Mouse (Mus musculus) monocyte, adult 5-6 weeks (primary cell): Measurements from ENCODE around the gene Nfasc. TPM values are rescaled to one million over a fixed set of nuclear protein-coding genes. Genes with fewer than 3 reads are reported as not detected.

Experiments used
- ATAC-seq: fragments of 153-309, 156-312 bp; replicated peaks from 2 replicates; pipeline ENCODE4 v1.8.0; 2017; ENCODE audit warnings: mild to moderate bottlenecking; ENCODE audit not compliant: low TSS enrichment, insufficient number of reproducible peaks, severe bottlenecking, poor library complexity, low FRiP score
- total RNA-seq: library from RNA; stranded (forward); fragments of 200-1000, 200-491, 200-594 nt; gene quantifications from 3 replicates; pipeline ENCODE4 v1.2.3, GENCODE M21; 2017

Nfasc gene
- total RNA-seq, 1 experiment from 2014 or later, result not detected

DNA sequence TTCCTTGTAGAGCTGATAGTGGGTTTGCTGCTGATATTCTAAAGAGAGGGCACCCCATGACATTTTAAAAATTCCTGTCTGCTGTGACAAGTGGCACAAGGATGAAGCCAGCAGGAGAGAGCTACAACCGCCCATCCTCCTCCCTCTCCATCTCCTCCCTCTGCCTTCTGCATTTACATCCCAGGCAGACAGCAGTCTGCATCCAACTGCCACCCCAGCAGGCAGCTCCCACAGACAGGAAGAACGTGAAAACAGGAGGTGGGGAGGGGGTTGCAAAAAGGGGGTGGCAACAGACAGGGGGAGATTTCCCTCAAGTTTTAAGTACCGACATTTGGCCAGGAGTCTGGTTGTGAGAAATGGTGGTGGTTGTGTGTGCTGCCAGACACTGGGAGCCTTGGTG is 82.0 kb downstream of the Nfasc start:
- no peak for ATAC-seq

DNA sequence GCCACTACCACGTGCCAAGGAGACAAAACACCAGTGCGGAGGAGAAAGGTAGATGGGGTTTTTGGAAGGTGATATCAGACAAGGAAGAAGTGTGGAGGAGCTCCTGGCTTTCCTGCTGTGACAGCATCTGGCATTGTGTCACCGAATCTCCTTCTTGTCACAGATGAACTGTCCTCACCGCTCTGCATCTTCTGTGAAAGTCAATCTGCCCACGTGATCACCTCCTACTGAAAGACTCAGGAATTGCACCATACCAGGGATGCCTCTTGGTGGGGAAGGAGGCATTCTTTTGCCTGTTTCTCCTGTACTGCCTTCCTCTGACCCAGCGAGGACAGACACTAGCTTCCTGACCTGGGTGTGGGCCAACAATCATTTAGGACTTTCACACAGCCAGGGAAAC is 86.0 kb downstream of the Nfasc start:
- ATAC-seq, result no peak

DNA sequence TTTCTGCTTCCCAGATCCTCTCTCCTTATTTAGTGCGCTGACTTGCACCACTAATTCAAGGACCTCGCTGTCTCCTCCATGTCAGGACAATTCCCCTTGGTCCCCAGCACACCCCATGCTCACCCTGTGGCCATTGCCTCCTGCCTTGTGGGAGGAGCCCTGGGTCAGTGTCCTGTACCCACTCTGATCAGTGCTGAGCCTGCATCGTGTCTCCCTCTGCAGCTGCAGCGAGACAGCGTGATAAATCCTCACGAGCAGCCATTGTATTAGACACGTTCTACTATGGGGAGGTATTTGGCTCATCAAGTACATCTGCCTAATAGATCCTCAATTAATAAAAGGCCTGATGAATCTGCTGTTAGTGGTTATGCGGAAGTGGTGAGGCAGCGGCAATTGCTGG is 86.8 kb downstream of the Nfasc start:
- ATAC-seq, result no peak; the same call in 1 of the 2 replicates

DNA sequence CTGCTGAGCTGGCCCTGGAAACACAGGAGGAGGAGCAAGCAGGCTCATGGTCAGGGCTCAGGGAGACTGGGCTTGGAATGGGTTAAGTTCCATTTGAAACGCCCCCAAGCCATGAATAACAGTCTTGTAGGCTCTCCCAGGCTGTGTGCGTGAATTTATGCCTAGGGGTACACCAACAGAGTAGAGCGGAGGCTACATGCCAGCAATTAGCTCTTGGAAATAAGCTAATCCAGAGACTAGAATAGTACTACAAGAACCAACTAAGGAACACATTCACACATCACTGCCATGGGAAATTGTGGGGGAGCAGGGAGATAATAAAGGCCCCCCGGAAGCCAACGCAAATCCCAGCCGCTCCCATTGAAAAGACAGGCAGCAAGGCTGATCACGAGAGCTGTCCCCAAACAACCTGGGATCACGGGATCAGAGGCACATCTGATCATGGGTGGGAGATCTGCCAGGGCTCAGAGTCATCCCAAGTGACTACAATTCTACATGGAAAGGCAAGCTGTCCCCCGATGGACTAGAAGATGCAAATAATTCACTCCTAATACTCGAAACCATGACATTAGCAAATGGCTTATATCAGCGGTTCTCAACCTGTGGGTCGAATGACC is 87.6 kb downstream of the Nfasc start:
- no peak for ATAC-seq

DNA sequence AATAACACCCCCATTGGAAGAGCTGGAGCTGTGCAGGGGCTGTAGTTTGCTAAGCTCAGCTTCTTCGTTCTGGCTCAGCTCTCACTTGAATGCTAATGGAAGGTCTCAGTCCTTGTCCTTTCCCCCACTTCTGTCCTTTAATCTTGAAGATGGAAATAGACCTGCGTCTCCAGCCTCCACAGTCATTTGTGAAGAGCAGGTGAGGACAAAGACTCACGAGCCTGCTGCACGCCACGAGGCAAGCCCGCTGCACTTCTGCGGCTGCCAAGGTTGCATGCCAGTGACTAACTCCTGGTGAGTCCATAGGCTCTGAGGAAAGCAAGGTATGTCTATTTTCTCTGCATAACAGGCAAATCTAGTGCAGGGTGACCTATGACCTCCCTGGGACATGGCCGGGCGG is 88.4 kb downstream of the Nfasc start:
- ATAC-seq, result no peak

DNA sequence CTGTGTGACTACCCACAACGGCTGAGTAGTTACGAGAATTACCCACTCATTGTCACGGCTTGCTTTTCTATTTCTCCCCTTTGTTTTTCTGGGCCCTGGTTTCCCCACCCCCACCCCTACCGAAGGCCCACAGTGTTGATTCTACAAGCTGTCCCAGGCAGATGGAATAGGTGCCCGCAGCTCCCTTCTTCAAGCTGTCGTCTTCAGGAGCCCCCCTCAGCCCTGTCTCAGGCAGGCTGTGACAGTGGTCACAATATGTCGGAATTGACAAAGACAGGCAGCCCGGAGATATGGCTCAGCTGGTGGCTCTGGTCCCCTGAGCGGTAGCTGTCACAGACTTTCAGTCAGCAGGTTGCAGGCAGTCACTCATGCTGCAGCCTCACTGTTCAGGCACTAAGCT is 90.9 kb downstream of the Nfasc start:
- no peak for ATAC-seq

DNA sequence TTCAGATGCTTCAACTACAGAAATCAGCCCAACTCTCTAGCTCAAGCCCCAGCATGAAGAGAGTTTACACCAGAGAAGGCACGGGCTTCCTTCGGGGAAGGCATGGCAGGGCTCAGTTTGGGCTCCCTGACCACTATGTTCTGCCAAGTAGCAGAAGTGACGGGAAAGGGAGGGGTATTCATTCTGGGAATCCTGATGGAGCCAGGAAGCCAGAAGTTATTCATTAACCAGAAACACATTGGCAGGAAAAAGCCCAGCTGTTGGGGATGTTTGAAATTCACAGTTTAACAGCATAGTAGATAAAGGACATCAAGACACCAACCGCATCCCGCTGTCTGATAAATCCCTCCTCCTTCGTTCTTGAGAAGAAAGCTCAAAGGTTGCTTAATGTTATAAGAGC is 93.6 kb downstream of the Nfasc start:
- ATAC-seq, result no peak

DNA sequence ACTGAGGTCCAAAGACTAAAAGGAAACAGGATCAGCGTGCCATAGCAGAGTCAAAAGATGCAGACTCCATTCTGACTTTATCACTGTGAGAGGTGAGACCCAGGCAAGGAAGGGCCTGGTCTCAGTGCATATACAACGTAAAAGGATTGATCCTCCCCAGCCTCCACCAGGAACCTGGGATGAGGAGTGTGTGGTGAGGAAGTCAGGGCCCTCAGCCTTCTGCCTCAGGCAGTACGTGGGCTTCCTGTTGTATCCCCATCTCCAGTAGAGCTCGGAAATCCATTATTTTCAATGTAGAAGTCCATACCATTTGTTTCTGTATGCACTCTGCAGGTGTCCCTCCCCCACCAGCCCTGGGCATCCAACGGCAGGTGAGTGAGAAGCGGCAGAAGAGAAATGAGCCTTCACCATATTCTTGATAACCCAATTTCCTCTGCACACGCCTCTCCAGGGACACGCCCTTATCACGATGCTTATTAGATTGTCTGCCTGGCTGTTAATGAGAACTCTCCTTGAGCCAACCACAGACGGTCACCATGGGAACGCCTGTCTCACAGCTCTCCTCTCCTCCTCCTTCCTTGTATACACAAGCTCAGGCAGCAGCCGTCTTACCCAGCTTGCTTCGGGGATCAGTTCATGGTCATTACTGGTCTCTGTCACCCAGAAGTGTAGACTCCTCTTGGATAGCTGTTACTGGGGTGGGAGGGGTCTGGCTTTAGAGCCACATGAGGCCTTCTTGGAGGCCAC is 100.4 kb downstream of the Nfasc start:
- ATAC-seq, result no peak

DNA sequence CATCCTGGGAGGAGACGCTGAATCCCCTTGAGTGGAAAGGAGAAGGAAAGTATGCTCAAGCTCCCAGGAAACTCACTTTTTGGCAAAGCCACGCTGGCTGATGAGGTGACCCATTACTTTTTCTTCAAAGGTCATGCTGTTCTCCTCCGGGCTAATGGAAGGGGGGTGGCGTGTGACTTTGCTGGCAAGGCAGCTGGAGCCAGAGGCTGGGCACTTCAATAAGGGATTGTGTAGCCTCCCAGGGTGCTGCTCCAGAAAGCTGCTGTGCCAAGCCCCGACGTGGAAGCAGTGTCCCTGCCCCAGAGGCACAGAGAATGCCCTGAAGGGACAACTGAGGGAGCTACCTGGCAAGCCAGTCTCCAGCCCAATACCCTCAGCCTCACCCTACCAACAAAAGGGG is 101.3 kb downstream of the Nfasc start:
- no peak for ATAC-seq

DNA sequence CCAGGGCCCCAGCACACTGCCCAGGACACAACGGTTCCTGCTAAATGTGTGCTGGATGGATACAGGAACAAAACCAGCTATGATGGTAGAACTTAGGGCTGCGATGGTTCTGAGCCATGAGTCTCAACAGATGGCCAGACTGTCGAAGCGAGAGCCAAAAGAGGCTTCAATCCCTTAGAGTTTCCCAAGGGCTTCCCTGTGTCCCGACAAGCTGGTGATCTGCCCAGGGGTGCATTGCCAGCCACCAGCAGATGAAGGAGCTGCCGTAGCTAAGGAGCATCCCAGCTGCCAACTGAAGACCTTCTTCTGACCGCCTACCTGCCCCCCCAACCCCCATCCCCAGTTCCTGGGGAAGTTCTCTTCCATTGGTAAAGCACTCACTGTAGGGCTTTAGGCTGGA is 104.3 kb downstream of the Nfasc start:
- no peak for ATAC-seq

DNA sequence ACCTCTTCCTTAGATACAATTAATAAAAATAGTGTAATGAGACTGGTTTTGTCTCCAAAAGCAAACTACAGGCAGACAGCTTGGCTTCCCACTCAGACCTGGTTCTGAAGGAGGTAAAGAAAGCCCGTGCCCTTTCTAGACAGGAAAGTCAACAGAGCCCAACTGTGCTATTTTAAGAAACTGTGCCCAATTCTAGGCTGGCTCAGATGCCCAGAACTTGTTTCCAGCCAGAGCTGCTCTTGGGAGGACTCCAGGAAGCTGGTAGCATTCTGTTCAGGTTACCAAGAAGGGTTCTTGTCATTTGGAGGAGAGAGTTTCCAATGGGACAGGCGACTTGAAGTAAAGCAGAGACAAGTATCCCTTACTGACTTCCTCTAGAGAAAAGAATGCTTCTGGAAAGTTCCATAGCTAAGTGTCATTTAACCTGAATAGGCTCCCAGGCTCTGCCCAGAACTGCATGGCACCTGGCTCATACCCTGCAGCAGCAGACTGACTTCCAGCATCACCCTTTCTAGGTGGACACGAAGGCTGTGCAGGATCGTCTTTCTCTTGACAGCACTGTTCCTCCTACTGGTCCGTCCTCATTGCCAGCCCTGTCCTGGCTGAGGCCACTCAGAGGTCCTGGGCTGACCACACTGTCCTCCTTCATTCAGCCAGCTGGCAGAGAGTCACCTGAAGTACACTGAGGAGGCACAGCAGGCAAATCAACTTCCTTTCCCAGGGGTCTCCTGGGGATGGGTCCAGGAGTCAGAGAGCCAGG is 111.8 kb downstream of the Nfasc start:
- ATAC-seq, result no peak

DNA sequence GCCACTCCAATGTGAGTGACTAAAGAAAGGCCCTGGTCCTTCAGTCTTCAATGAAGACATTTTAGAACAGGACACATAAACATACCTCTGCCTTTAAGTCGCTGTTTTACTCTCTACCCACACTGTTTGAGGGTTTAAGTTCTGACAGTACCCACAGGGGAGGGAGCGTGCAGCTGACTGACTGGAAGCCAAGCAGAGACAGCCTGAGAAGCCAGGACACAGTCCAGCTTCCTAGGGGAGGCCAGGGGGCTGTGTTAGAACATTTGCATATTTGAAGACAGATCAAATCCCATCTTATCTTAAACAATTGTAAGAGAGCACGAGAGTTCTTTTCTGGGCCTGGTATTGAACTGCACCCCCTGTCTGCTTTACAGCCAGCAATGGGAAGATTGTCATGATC is 113.0 kb downstream of the Nfasc start:
- ATAC-seq, result no peak

DNA sequence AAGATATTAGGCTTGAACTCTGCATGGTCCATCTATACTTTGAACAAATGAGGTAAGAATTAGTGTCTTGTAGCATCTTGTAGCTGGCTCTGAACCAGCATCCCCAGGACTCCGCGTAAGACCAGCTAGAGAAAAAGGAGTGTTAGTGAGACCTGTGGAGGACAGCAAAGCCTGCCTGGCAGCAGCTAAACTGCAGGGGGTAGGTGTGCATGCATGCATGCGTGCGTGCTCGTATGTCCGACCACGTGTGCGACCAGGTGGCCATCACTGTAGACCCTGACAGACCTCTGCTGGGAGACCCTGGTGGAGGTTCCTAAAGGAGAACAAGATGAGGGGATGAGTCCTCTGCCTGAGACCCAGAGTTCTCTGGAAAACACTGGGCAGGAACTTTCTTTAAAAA is 113.4 kb downstream of the Nfasc start:
- no peak for ATAC-seq

DNA sequence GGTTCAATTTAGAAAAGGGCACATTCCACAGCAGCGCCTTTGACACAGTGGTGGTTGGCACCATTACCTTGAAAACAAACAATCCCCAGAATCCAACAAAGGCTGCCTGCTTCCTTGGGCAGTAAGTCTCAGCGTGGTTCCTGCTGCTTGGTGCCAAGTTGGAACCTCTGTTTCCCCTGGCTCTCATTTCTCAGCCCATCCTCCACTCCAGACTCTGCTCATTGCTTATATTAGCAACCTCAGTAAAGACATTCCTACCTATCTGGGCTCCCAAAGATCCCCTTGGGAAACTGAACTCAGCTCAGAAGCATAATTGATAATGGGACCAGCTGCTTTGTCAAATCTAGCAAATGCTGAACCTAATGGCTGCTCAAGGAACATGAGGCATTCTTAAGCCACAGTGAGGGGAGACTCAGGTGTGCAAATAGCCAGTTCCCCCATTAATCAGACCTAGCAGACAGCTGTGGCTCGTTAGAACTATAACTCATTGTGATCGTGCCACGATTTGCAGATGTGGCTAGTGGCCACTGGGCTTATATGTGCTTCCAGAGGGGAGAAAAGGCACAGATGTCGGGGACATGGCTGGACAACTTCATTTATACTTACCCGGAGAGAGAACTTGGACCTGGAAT is 115.4 kb downstream of the Nfasc start:
- no peak for ATAC-seq

DNA sequence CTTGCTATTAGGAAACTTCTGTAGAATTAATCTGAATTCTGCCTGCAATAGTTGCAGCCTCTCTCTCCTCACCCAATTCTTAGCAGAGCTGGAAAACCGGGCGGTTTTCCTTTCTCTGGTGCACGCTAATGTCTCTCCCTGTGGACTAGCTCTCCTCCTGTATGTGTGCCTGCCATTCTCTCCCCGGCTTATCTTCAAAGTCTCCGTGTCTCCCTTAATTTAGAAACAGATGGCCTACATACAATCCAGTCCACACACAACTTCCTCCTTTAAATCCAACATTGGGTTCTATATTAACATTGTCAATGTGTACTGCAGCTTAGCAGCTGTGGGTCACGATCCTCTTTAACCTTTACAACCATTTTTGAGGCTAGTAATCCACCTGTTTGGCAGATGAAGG is 116.6 kb downstream of the Nfasc start:
- no peak for ATAC-seq

DNA sequence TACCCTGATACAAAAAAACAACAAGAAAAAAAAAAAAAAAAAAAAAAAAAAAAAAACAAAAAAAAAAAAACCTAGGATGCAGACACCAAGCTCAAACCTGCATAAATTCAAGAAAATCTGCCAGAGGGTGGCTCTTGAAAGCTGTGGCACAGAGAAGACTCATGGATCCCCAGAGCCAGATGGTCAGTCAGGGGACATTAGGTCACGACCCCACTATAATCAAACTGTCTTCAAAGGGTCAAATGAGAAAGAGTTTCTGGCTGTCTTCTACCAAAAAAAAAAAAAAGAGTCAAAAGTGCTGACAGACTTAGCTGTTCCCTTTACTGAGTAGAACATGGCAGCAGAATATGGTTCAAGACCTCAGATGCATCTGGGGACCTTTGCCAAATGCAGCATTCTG is 117.1 kb downstream of the Nfasc start:
- no peak for ATAC-seq

DNA sequence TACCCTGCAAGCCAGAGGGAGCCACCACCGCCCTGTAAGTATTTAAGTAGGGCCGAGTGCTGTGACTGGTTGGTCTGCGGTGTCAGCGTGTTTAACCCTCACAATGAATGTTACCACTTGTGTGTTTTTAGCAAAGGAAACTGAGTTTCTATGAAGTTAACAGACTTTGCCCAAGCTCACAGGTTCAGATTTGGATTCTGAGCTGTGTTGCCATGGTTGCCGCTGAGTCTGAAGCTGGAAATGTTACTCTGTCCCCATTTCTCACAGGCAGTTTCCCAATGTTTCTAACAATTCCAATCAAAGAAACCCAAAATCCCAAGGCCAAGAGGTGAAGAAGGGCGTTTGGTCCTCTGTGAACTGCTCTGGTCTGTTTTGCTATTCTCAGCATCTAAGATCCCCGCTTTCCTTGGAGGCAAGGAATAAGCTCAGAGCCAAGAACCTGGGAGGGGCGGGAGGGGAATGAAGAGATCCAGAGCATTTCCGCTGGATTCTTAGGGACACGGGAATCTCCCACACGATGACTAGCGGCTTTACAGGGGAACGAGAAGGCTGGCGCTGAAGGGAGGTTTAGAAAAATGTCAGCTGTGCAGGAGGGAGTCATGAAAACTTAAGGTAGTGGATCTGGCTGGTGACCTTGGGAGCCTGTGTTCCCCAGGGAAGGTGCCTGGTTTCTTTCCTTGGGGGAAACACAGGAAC is 117.8 kb downstream of the Nfasc start:
- ATAC-seq, result no peak

DNA sequence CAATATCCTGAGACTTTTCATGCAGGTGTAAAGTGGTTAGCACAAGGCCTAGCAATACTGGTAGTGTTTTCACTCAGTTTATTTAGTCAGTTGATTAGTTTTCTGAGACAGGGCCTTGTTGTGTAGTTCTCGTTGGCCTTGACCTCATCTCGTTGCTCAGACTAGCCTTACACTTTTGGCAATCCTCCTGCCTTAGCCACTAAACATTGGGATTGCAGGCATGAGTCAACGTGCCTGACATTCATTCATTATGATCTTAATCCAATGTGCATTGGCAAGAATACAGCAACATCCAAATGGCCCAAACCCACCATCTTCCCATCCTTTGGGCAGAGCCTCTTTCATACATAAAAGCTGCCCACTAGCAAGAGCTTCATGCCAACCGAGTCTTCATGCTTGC is 129.5 kb downstream of the Nfasc start:
- no peak for ATAC-seq

DNA sequence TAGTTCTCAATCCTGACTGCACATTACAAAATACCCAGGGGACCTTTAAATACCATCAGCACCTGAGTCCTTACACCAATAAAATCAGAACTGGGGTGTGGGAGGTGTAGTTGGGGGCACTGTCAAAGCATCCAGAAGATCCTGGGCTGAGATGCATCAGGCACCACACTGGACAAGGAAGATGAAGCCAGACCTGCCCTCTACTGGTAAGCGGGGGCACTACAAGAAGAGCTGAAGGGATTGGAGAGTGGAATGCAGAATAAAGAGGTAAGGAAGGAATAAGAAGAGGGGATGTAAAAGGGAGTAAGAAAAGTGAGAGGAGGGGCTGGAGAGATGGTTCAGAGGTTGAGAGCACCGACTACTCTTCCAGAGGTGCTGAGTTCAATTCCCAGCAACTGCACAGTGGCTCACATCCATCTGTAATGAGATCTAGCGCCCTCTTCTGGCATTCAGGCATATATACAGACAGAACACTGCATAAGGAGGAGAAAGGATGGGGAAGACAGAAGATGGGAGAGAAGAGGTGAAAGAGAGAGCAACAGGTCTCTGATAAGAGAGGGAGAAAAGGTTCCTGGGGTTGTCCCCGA is 132.5 kb downstream of the Nfasc start:
- no peak for ATAC-seq
